Mouse (Mus musculus): ENCODE measurements around the gene Erap1.
"Not testable (repeated sequence)": the region's sequence is repeated elsewhere in the genome, so short reads cannot be mapped to it uniquely, and the experiment has no call there.

Gene Erap1

GRCm38 (mm10) chr13:74638793-74639711, at the start of gene Erap1:
TSS of gene Erap1 (plus strand) at chr13:74639568.
- peak; percentile 50 for DNase-seq

- DNase-seq, result peak; percentile 9
Observed at GRCm38 (mm10) chr13:74591401-74591821, 48.0 kb upstream of the Erap1 start.

GRCm38 (mm10) chr13:74591828-74592227, 47.5 kb upstream of the Erap1 start:
- not testable (repeated sequence) for DNase-seq

GRCm38 (mm10) chr13:74597022-74597421, 42.3 kb upstream of the Erap1 start:
- DNase-seq, result not testable (repeated sequence)

- DNase-seq, result not testable (repeated sequence)
Observed at GRCm38 (mm10) chr13:74601776-74602175, 37.6 kb upstream of the Erap1 start.

- DNase-seq, result peak; percentile 85
Observed at GRCm38 (mm10) chr13:74617163-74618019, 22.0 kb upstream of the Erap1 start.

GRCm38 (mm10) chr13:74632327-74632726, 7.0 kb upstream of the Erap1 start:
- DNase-seq, result no peak

GRCm38 (mm10) chr13:74632857-74633256, 6.5 kb upstream of the Erap1 start:
- no peak for DNase-seq

- peak; percentile 88 for DNase-seq
Observed at GRCm38 (mm10) chr13:74639712-74640522, 549 bp downstream of the Erap1 start.

GRCm38 (mm10) chr13:74640523-74640920, 1.2 kb downstream of the Erap1 start:
- DNase-seq, result not testable (repeated sequence)

GRCm38 (mm10) chr13:74695497-74696193, 56.3 kb downstream of the Erap1 start:
- peak; percentile 9 for DNase-seq

GRCm38 (mm10) chr13:74696225-74696624, 56.9 kb downstream of the Erap1 start:
- DNase-seq, result no peak

- DNase-seq, result no peak
Observed at GRCm38 (mm10) chr13:74719002-74719401, 79.6 kb downstream of the Erap1 start.

- no peak for DNase-seq
Observed at GRCm38 (mm10) chr13:74733726-74734125, 94.4 kb downstream of the Erap1 start.

- DNase-seq, result no peak
Observed at GRCm38 (mm10) chr13:74735834-74736233, 96.5 kb downstream of the Erap1 start.

- DNase-seq, result no peak
Observed at GRCm38 (mm10) chr13:74736396-74736795, 97.0 kb downstream of the Erap1 start.

Data from kidney, adult 9 months (tissue).